Mouse (Mus musculus): ENCODE results near the gene Zfp445. TPM values are rescaled to one million over a fixed set of nuclear protein-coding genes. Genes with fewer than 3 reads are reported as not detected.

Zfp445 gene
- 53.2 TPM for polyA plus RNA-seq (2021)

- POLR2A ChIA-PET: interaction anchor here (0.7 to 1.5 kb wide), 6 partner anchors 18 to 151 kb away, joined by 3 to 4 read pairs (median 3); no protein-coding TSS in a partner anchor
- CTCF ChIA-PET: no interaction called here
- no peak for TF ChIP-seq CTCF (IDR thresholded peaks at IDR 0.05)
- no peaks in the 10 kb centered on the region for H3K27me3 ChIP-seq
- peak; percentile 34 for DNase-seq (ENCODE audit: low read depth, low spot score)
- in situ Hi-C loops (cut with MboI; ENCODE audit: low pct_unique_long_range_greater_than_20kb): no loop called here
- peak; percentile 91 for ATAC-seq
Observed at GRCm38 (mm10) chr9:122865697-122866166, at the start of gene Zfp445. TSS of gene Zfp445 (minus strand) at chr9:122866006.

GRCm38 (mm10) chr9:122902717-122903535 lies 37.1 kb upstream of the Zfp445 start:
- H3K27me3 ChIP-seq: peaks cover 12% of the 10 kb centered on the region
- ATAC-seq (no peak), DNase-seq (ENCODE audit: low read depth, low spot score) (no peak)
- no peak for TF ChIP-seq CTCF (IDR thresholded peaks at IDR 0.05)
- CTCF ChIA-PET: no interaction called here
- in situ Hi-C loops (cut with MboI; ENCODE audit: low pct_unique_long_range_greater_than_20kb): no loop called here
- POLR2A ChIA-PET: no interaction called here

GRCm38 (mm10) chr9:122901047-122901446 lies 35.2 kb upstream of the Zfp445 start:
- TF ChIP-seq CTCF (IDR thresholded peaks at IDR 0.05): no peak
- CTCF ChIA-PET: interaction anchor here (0.8 kb wide), 1 partner anchor 15 kb away, joined by 3 read pairs; no protein-coding TSS in a partner anchor
- POLR2A ChIA-PET: no interaction called here
- DNase-seq (ENCODE audit: low read depth, low spot score): no peak
- in situ Hi-C loops (cut with MboI; ENCODE audit: low pct_unique_long_range_greater_than_20kb): no loop called here
- no peak for ATAC-seq
- H3K27me3 ChIP-seq: peaks cover 12% of the 10 kb centered on the region

- ChIA-PET POLR2A (no interaction called here), CTCF (no interaction called here)
- in situ Hi-C loops (cut with MboI; ENCODE audit: low pct_unique_long_range_greater_than_20kb): no loop called here
- peaks cover 7% of the 10 kb centered on the region for H3K27me3 ChIP-seq
- TF ChIP-seq CTCF (IDR thresholded peaks at IDR 0.05): no peak
- ATAC-seq: peak; percentile 31
- no peak for DNase-seq (ENCODE audit: low read depth, low spot score)
Observed at GRCm38 (mm10) chr9:122886372-122887179, 20.8 kb upstream of the Zfp445 start.

- CTCF ChIA-PET: no interaction called here
- TF ChIP-seq CTCF (IDR thresholded peaks at IDR 0.05): no peak
- POLR2A ChIA-PET: no interaction called here
- peaks cover 14% of the 10 kb centered on the region for H3K27me3 ChIP-seq
- in situ Hi-C loops (cut with MboI; ENCODE audit: low pct_unique_long_range_greater_than_20kb): no loop called here
- DNase-seq (ENCODE audit: low read depth, low spot score) (no peak), ATAC-seq (no peak)
Observed at GRCm38 (mm10) chr9:122885385-122885784, 19.6 kb upstream of the Zfp445 start, which contains the start of gene Zkscan7. TSS of gene Zkscan7 (plus strand) at chr9:122885685.

GRCm38 (mm10) chr9:122875145-122875544 lies 9.3 kb upstream of the Zfp445 start:
- DNase-seq (ENCODE audit: low read depth, low spot score) (no peak), ATAC-seq (no peak)
- POLR2A ChIA-PET: no interaction called here
- H3K27me3 ChIP-seq: no peaks in the 10 kb centered on the region
- CTCF ChIA-PET: no interaction called here
- in situ Hi-C loops (cut with MboI; ENCODE audit: low pct_unique_long_range_greater_than_20kb): no loop called here
- no peak for TF ChIP-seq CTCF (IDR thresholded peaks at IDR 0.05)

GRCm38 (mm10) chr9:122874653-122875052 lies 8.8 kb upstream of the Zfp445 start:
- DNase-seq (ENCODE audit: low read depth, low spot score) (no peak), ATAC-seq (no peak)
- no peak for TF ChIP-seq CTCF (IDR thresholded peaks at IDR 0.05)
- POLR2A ChIA-PET: no interaction called here
- in situ Hi-C loops (cut with MboI; ENCODE audit: low pct_unique_long_range_greater_than_20kb): no loop called here
- H3K27me3 ChIP-seq: no peaks in the 10 kb centered on the region
- CTCF ChIA-PET: no interaction called here

GRCm38 (mm10) chr9:122872595-122872994 lies 6.8 kb upstream of the Zfp445 start:
- H3K27me3 ChIP-seq: no peaks in the 10 kb centered on the region
- ChIA-PET POLR2A (no interaction called here), CTCF (no interaction called here)
- TF ChIP-seq CTCF (IDR thresholded peaks at IDR 0.05): no peak
- DNase-seq (ENCODE audit: low read depth, low spot score) (no peak), ATAC-seq (no peak)
- in situ Hi-C loops (cut with MboI; ENCODE audit: low pct_unique_long_range_greater_than_20kb): no loop called here

- no peaks in the 10 kb centered on the region for H3K27me3 ChIP-seq
- ChIA-PET POLR2A (interaction anchor here (1.5 kb wide), 1 partner anchor 65 kb away, joined by 3 read pairs; no protein-coding TSS in a partner anchor), CTCF (no interaction called here)
- TF ChIP-seq CTCF (IDR thresholded peaks at IDR 0.05): no peak
- in situ Hi-C loops (cut with MboI; ENCODE audit: low pct_unique_long_range_greater_than_20kb): no loop called here
- ATAC-seq (peak; percentile 23), DNase-seq (ENCODE audit: low read depth, low spot score) (no peak)
Observed at GRCm38 (mm10) chr9:122866192-122866591, 386 bp upstream of the Zfp445 start.

GRCm38 (mm10) chr9:122864848-122865247 lies 958 bp downstream of the Zfp445 start:
- in situ Hi-C loops (cut with MboI; ENCODE audit: low pct_unique_long_range_greater_than_20kb): no loop called here
- no peak for DNase-seq (ENCODE audit: low read depth, low spot score)
- no peak for TF ChIP-seq CTCF (IDR thresholded peaks at IDR 0.05)
- no peaks in the 10 kb centered on the region for H3K27me3 ChIP-seq
- ATAC-seq: no peak
- ChIA-PET CTCF (no interaction called here), POLR2A (interaction anchor here (0.7 to 1.5 kb wide), 6 partner anchors 19 to 152 kb away, joined by 3 to 4 read pairs (median 3); no protein-coding TSS in a partner anchor)

- CTCF ChIA-PET: no interaction called here
- TF ChIP-seq CTCF (IDR thresholded peaks at IDR 0.05): no peak
- POLR2A ChIA-PET: no interaction called here
- no peaks in the 10 kb centered on the region for H3K27me3 ChIP-seq
- DNase-seq (ENCODE audit: low read depth, low spot score) (no peak), ATAC-seq (no peak)
- in situ Hi-C loops (cut with MboI; ENCODE audit: low pct_unique_long_range_greater_than_20kb): no loop called here
Observed at GRCm38 (mm10) chr9:122863731-122864130, 2.1 kb downstream of the Zfp445 start.

Measured in Patski (cell line).